Mouse (Mus musculus) MEL (cell line): ENCODE measurements at regions not wholly inside any gene's neighbourhood (a gene's known extent, or its start where the extent isn't known, plus 50 kb on each side); places are given as distances from the start of the nearest gene placed in this dataset.

ENCODE experiments used
- DNase-seq: peaks from one replicate; pipeline ENCODE4 v3.0.0; 2011; ENCODE audit warnings: low read depth, low spot score
- H3K27ac ChIP-seq: 2 replicates; pipeline ENCODE4 v1.5.1; 2012; ENCODE audit warnings: low read depth, mild to moderate bottlenecking, control low read depth, low read length, moderate library complexity; ENCODE audit not compliant: control insufficient read depth
- H3K27me3 ChIP-seq, 2 experiments: fragments of 150-350 bp in 1 of 2; sonication (generic) in 1 of 2; 2 replicates each; pipeline ENCODE4 v1.6.1; 2012; ENCODE audit warnings: low read length in 2 of 2, mild to moderate bottlenecking in 2 of 2, improper control_type of control experiment in 1 of 2, moderate library complexity in 1 of 2; ENCODE audit not compliant: insufficient read depth in 2 of 2, control insufficient read depth in 1 of 2
- H3K36me3 ChIP-seq, 2 experiments: 2 replicates each; pipeline ENCODE4 v1.6.1; 2012 to 2014; ENCODE audit warnings: low read length in 2 of 2, improper control_type of control experiment in 1 of 2, inconsistent platforms in 1 of 2, mild to moderate bottlenecking in 1 of 2; ENCODE audit not compliant: insufficient read depth in 2 of 2, control insufficient read depth in 1 of 2
- H3K4me1 ChIP-seq, 2 experiments: fragments of 150-350 bp in 1 of 2; sonication (generic) in 1 of 2; 2 replicates each; pipeline ENCODE4 v1.6.1; 2012; ENCODE audit warnings: low read length in 2 of 2, improper control_type of control experiment in 1 of 2, mild to moderate bottlenecking in 1 of 2; ENCODE audit not compliant: insufficient read depth in 2 of 2, control insufficient read depth in 1 of 2
- H3K4me3 ChIP-seq, 2 experiments: fragments of 150-350 bp in 1 of 2; sonication (generic) in 1 of 2; 2 replicates each; pipeline ENCODE4 v1.5.1; 2012; ENCODE audit warnings: low read depth in 2 of 2, low read length in 2 of 2, mild to moderate bottlenecking in 2 of 2, moderate library complexity in 2 of 2, control low read depth in 1 of 2, improper control_type of control experiment in 1 of 2; ENCODE audit not compliant: control insufficient read depth in 1 of 2, insufficient read depth in 1 of 2
- H3K79me2 ChIP-seq: 2 replicates; pipeline ENCODE4 v1.6.1; 2012; ENCODE audit warnings: mild to moderate bottlenecking, low read length, moderate library complexity; ENCODE audit not compliant: control insufficient read depth, poor library complexity, insufficient read depth
- H3K9ac ChIP-seq: 2 replicates; pipeline ENCODE4 v1.6.1; 2012; ENCODE audit warnings: low read depth, mild to moderate bottlenecking, control low read depth, low read length, moderate library complexity; ENCODE audit not compliant: control insufficient read depth, poor library complexity, severe bottlenecking
- H3K9me3 ChIP-seq: fragments of 150-350 bp; sonication (generic); replicated peaks from 2 replicates; pipeline ENCODE4 v1.6.1; 2012; ENCODE audit warnings: mild to moderate bottlenecking, low read length, improper control_type of control experiment, moderate library complexity; ENCODE audit not compliant: insufficient read depth
- BHLHE40 ChIP-seq: IDR thresholded peaks from 2 replicates; pipeline ENCODE4 v1.6.1; 2012; ENCODE audit warnings: low read depth, mild to moderate bottlenecking, inconsistent platforms, low read length, improper control_type of control experiment, borderline replicate concordance
- CHD1 ChIP-seq: IDR thresholded peaks from 2 replicates; pipeline ENCODE4 v1.6.1; 2012; ENCODE audit warnings: low read depth, mild to moderate bottlenecking, inconsistent platforms, low read length, improper control_type of control experiment
- CTCF ChIP-seq, 3 experiments: IDR thresholded peaks in 2 of 3; conservative IDR thresholded peaks in 1 of 3; 2 replicates each; pipeline ENCODE4 v1.5.1; 2011 to 2012; ENCODE audit warnings: low read length in 3 of 3, low read depth in 2 of 3, mild to moderate bottlenecking in 2 of 3, improper control_type of control experiment in 1 of 3, inconsistent platforms in 1 of 3, mixed read lengths in 1 of 3, moderate library complexity in 1 of 3; ENCODE audit not compliant: control insufficient read depth in 1 of 3, insufficient read depth in 1 of 3, poor library complexity in 1 of 3, severe bottlenecking in 1 of 3
- E2F4 ChIP-seq: IDR thresholded peaks from 2 replicates; pipeline ENCODE4 v1.6.1; 2011; ENCODE audit warnings: low read depth, low read length, improper control_type of control experiment, borderline replicate concordance
- ELF1 ChIP-seq: IDR thresholded peaks from 2 replicates; pipeline ENCODE4 v1.6.1; 2014; ENCODE audit warnings: low read depth, mild to moderate bottlenecking, inconsistent platforms, low read length, improper control_type of control experiment, moderate library complexity
- EP300 ChIP-seq, 2 experiments: IDR thresholded peaks; 2 replicates each; pipeline ENCODE4 v1.6.1; 2011; ENCODE audit warnings: improper control_type of control experiment in 2 of 2, low read length in 2 of 2, low read depth in 1 of 2, mild to moderate bottlenecking in 1 of 2
- ETS1 ChIP-seq: IDR thresholded peaks from 2 replicates; pipeline ENCODE4 v1.6.1; 2012; ENCODE audit warnings: low read depth, mild to moderate bottlenecking, inconsistent platforms, low read length, improper control_type of control experiment, moderate library complexity
- HCFC1 ChIP-seq: IDR thresholded peaks from 2 replicates; pipeline ENCODE4 v1.6.1; 2012; ENCODE audit warnings: low read depth, mild to moderate bottlenecking, inconsistent platforms, low read length, improper control_type of control experiment, moderate library complexity
- JUND ChIP-seq: IDR thresholded peaks from 2 replicates; pipeline ENCODE4 v1.6.1; 2011; ENCODE audit warnings: low read depth, mild to moderate bottlenecking, improper control_type of control experiment, low read length
- KAT2A ChIP-seq: conservative IDR thresholded peaks from 2 replicates; pipeline ENCODE4 v1.6.1; 2012; ENCODE audit warnings: low read depth, low read length, improper control_type of control experiment, inconsistent platforms
- MAFK ChIP-seq: IDR thresholded peaks from 2 replicates; pipeline ENCODE4 v1.6.1; 2011; ENCODE audit warnings: low read depth, mild to moderate bottlenecking, low read length, improper control_type of control experiment, borderline replicate concordance
- MAX ChIP-seq: IDR thresholded peaks from 2 replicates; pipeline ENCODE4 v1.6.1; 2011; ENCODE audit warnings: low read length, improper control_type of control experiment
- MAZ ChIP-seq: IDR thresholded peaks from 2 replicates; pipeline ENCODE4 v1.6.1; 2012; ENCODE audit warnings: low read depth, mild to moderate bottlenecking, inconsistent platforms, low read length, improper control_type of control experiment
- MXI1 ChIP-seq: IDR thresholded peaks from 2 replicates; pipeline ENCODE4 v1.6.1; 2011; ENCODE audit warnings: mild to moderate bottlenecking, low read depth, low read length, improper control_type of control experiment
- MYC ChIP-seq: IDR thresholded peaks from 2 replicates; pipeline ENCODE4 v1.6.1; 2011; ENCODE audit warnings: low read depth, mild to moderate bottlenecking, low read length, improper control_type of control experiment, moderate library complexity
- NELFE ChIP-seq: IDR thresholded peaks from 2 replicates; pipeline ENCODE4 v1.6.1; 2011; ENCODE audit warnings: low read depth, low read length, improper control_type of control experiment
- NRF1 ChIP-seq: IDR thresholded peaks from 2 replicates; pipeline ENCODE4 v1.6.1; 2014; ENCODE audit warnings: low read depth, mild to moderate bottlenecking, inconsistent platforms, low read length, improper control_type of control experiment, moderate library complexity; ENCODE audit not compliant: poor library complexity, insufficient read depth, severe bottlenecking
- POLR2A ChIP-seq, 2 experiments: IDR thresholded peaks; 2 replicates each; pipeline ENCODE4 v1.6.1; 2011 to 2012; ENCODE audit warnings: low read length in 2 of 2, mild to moderate bottlenecking in 2 of 2, control low read depth in 1 of 2, improper control_type of control experiment in 1 of 2, low read depth in 1 of 2, moderate library complexity in 1 of 2; ENCODE audit not compliant: control insufficient read depth in 1 of 2, insufficient read depth in 1 of 2, poor library complexity in 1 of 2
- RAD21 ChIP-seq: IDR thresholded peaks from 2 replicates; pipeline ENCODE4 v1.6.1; 2011; ENCODE audit warnings: mild to moderate bottlenecking, low read depth, low read length, improper control_type of control experiment
- SIN3A ChIP-seq: IDR thresholded peaks from 2 replicates; pipeline ENCODE4 v1.6.1; 2012; ENCODE audit warnings: low read length, improper control_type of control experiment, inconsistent platforms
- UBTF ChIP-seq: IDR thresholded peaks from 2 replicates; pipeline ENCODE4 v1.6.1; 2012; ENCODE audit warnings: low read depth, mild to moderate bottlenecking, inconsistent platforms, low read length, improper control_type of control experiment, moderate library complexity, borderline replicate concordance; ENCODE audit not compliant: insufficient read depth
- USF2 ChIP-seq, 2 experiments: IDR thresholded peaks; 2 replicates each; pipeline ENCODE4 v1.6.1; 2011 to 2012; ENCODE audit warnings: improper control_type of control experiment in 2 of 2, low read length in 2 of 2, borderline replicate concordance in 1 of 2, inconsistent platforms in 1 of 2, low read depth in 1 of 2, mild to moderate bottlenecking in 1 of 2; ENCODE audit not compliant: insufficient read depth in 1 of 2
- ZC3H11A ChIP-seq: IDR thresholded peaks from 2 replicates; pipeline ENCODE4 v1.6.1; 2012; ENCODE audit warnings: low read depth, mild to moderate bottlenecking, inconsistent platforms, low read length, improper control_type of control experiment
- ZKSCAN1 ChIP-seq: IDR thresholded peaks from 2 replicates; pipeline ENCODE4 v1.6.1; 2012; ENCODE audit warnings: low read depth, mild to moderate bottlenecking, inconsistent platforms, low read length, improper control_type of control experiment, moderate library complexity

- Histone ChIP-seq H3K9me3 (no peaks in the 10 kb centered on the region), H3K4me3 (no peak overlapping the region), H3K27ac (no peak overlapping the region), H3K9ac (no peak overlapping the region), H3K27me3 (no peaks in the 10 kb centered on the region), H3K4me1 (no peaks in the 10 kb centered on the region), H3K79me2 (no peaks in the 10 kb centered on the region), H3K36me3 (no peaks in the 10 kb centered on the region)
- no peak for DNase-seq
- no peak for TF ChIP-seq NELFE
- TF ChIP-seq MYC: no peak
- no peak for TF ChIP-seq ETS1
- no peak for TF ChIP-seq POLR2A (IDR thresholded peaks at IDR 0.05; ENCODE audit: control insufficient read depth in 1 of 2, insufficient read depth in 1 of 2, low read depth in 1 of 2, low read length in 2 of 2, poor library complexity in 1 of 2)
- TF ChIP-seq ZC3H11A: no peak
- TF ChIP-seq RAD21: no peak
- TF ChIP-seq BHLHE40: no peak
- TF ChIP-seq ZKSCAN1: no peak
- no peak for TF ChIP-seq MAFK
- TF ChIP-seq JUND: no peak
- no peak for TF ChIP-seq ELF1
- TF ChIP-seq KAT2A: no peak
- TF ChIP-seq SIN3A: no peak
- no peak for TF ChIP-seq MAZ
- TF ChIP-seq USF2 (IDR thresholded peaks at IDR 0.05; ENCODE audit: borderline replicate concordance in 1 of 2, insufficient read depth in 1 of 2, low read depth in 1 of 2, low read length in 2 of 2): no peak
- TF ChIP-seq CTCF (IDR thresholded peaks at IDR 0.05 in 2 of 3, conservative IDR thresholded peaks at IDR 0.05 in 1 of 3; ENCODE audit: control insufficient read depth in 1 of 3, insufficient read depth in 1 of 3, low read depth in 2 of 3, low read length in 3 of 3, poor library complexity in 1 of 3, severe bottlenecking in 1 of 3): no peak
- TF ChIP-seq NRF1: no peak
- TF ChIP-seq MXI1: no peak
- no peak for TF ChIP-seq MAX
Observed at GRCm38 (mm10) chr16:77273306-77273705, 259.8 kb downstream of the Usp25 start.

- H3K27me3 ChIP-seq: no peaks in the 10 kb centered on the region
- no peak overlapping the region for H3K4me3 ChIP-seq
- H3K4me1 ChIP-seq: no peaks in the 10 kb centered on the region
- TF ChIP-seq RAD21 (no peak), CTCF (IDR thresholded peaks at IDR 0.05 in 2 of 3, conservative IDR thresholded peaks at IDR 0.05 in 1 of 3; ENCODE audit: control insufficient read depth in 1 of 3, insufficient read depth in 1 of 3, low read depth in 2 of 3, low read length in 3 of 3, poor library complexity in 1 of 3, severe bottlenecking in 1 of 3) (no peak), HCFC1 (no peak), ZC3H11A (no peak), NELFE (no peak), MXI1 (no peak), E2F4 (no peak), UBTF (no peak), CHD1 (no peak), EP300 (IDR thresholded peaks at IDR 0.05; ENCODE audit: low read depth in 1 of 2, low read length in 2 of 2) (no peak)
- TF ChIP-seq, all 39 proteins: peak for 0
- Histone ChIP-seq H3K27ac (no peak overlapping the region), H3K9ac (no peak overlapping the region), H3K36me3 (no peaks in the 10 kb centered on the region), H3K79me2 (no peaks in the 10 kb centered on the region), H3K9me3 (no peaks in the 10 kb centered on the region)
- DNase-seq: no peak
Observed at GRCm38 (mm10) chr16:77268926-77269325, 255.4 kb downstream of the Usp25 start.
